Mouse (Mus musculus) lung, embryonic 14.5 days (tissue): ENCODE measurements around the gene Ifi203. TPM values are rescaled to one million over a fixed set of nuclear protein-coding genes. Genes with fewer than 3 reads are reported as not detected.
"Not testable (repeated sequence)": the region's sequence is repeated elsewhere in the genome, so short reads cannot be mapped to it uniquely, and the experiment has no call there.

Source experiments
- ATAC-seq: fragments of 200-750 bp; cut with Nextera tagmentation; 2 replicates; pipeline ENCODE4 v1.8.0; 2017; ENCODE audit warnings: mild to moderate bottlenecking, moderate TSS enrichment, moderate library complexity; ENCODE audit not compliant: insufficient read depth
- DNase-seq: peaks from one replicate; pipeline ENCODE4 v3.0.0-alpha.2; 2015
- H3K27ac ChIP-seq: fragments of 300-500 bp; sonication (generic); 2 replicates; pipeline ENCODE4 v1.5.1; 2014; ENCODE audit warnings: low read depth, mild to moderate bottlenecking, moderate library complexity
- H3K27me3 ChIP-seq: fragments of 300-500 bp; sonication (generic); 2 replicates; pipeline ENCODE4 v1.6.1; 2014; ENCODE audit warnings: low read length, control low read depth; ENCODE audit not compliant: insufficient read depth
- H3K36me3 ChIP-seq: fragments of 300-500 bp; sonication (generic); 2 replicates; pipeline ENCODE4 v1.6.1; 2014; ENCODE audit warnings: control low read depth; ENCODE audit not compliant: insufficient read depth
- H3K4me1 ChIP-seq: fragments of 300-500 bp; sonication (generic); 2 replicates; pipeline ENCODE4 v1.6.1; 2014; ENCODE audit warnings: antibody characterized with exemption, control low read depth; ENCODE audit not compliant: insufficient read depth
- H3K4me2 ChIP-seq: fragments of 300-500 bp; sonication (generic); 2 replicates; pipeline ENCODE4 v1.6.1; 2014; ENCODE audit warnings: mild to moderate bottlenecking
- H3K4me3 ChIP-seq: fragments of 300-500 bp; sonication (generic); 2 replicates; pipeline ENCODE4 v1.5.1; 2014; ENCODE audit warnings: low read depth, low read length
- H3K9ac ChIP-seq: fragments of 300-500 bp; sonication (generic); 2 replicates; pipeline ENCODE4 v1.6.1; 2014
- H3K9me3 ChIP-seq: fragments of 300-500 bp; sonication (generic); 2 replicates; pipeline ENCODE4 v1.6.1; 2016; ENCODE audit warnings: low read depth, low read length, control low read depth
- CTCF ChIP-seq: IDR thresholded peaks from 2 replicates; pipeline ENCODE4 v1.5.1; 2016; ENCODE audit warnings: antibody characterized with exemption, low read depth
- WGBS: fragments of 180-500 bp; shearing (Covaris S2); extraction: QIAGEN DNeasy Blood & Tissue Kit; methylation state at CpG from one replicate; pipeline ENCODE4 v1.1.7; 2014; 5-methylcytosine and 5-hydroxymethylcytosine counted together
- polyA plus RNA-seq: library from polyadenylated mRNA; unstranded; fragments of >200 nt; fragmentation: Nextera tagmentation; extraction: Ambion mirVana; gene quantifications from 2 replicates; pipeline ENCODE4 v1.2.1, GENCODE M21; 2014

Gene Ifi203
- polyA plus RNA-seq, 1 experiment from 2014 or later, result 0.83 TPM

DNA sequence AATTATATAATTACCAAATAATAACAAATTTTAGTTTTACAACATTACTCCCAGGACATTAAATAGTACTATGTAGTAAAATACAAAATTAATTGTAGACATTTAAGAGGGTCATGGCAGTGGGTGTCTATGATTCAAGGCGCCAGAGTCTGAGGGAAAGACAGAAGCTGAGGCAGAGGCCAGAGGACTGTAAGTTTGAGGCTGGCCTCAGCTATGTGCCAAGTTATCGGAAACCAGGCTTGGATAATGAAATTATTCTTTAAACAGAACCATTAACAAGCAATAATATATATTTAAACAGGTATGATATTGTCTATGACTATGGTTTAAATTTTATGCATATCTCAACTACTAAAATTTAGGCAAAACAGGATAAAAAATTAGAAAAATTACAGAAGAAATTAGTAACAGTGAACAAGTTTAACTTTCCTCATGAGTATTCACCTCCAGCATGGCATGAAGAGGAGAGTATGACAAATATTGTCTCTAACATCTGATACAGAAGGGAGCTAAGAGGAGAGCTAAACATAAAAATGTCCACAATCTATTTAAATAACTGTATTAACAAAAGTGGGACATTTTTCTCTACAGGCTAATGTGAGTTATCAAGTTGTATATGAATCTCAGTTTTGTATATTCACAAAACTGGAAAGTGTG is 30.5 kb downstream of the Ifi203 start:
- WGBS, result 73% methylated on average over 2 of the region's 2 CpGs

DNA sequence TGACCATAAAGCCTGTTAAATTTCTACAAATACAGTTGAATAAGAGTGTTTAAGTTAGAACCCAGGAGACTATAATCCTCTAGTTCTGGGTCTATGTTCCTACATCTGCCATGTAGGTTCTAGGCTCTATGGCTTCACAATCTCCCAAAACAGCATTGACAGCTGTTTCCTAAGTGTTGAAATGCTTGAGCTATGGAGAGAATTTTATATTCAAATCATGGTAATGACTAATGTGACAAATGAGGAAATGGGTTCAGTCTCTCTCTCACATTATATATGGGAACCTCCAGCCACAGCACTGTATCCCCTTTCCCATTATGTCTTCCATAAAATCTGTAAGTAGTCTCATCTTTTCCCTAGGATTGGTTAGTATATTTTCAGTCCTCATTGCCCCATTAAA is 34.1 kb downstream of the Ifi203 start:
- H3K4me2 ChIP-seq, H3K4me1 ChIP-seq, H3K9me3 ChIP-seq, H3K36me3 ChIP-seq, H3K27ac ChIP-seq, H3K9ac ChIP-seq, H3K4me3 ChIP-seq, H3K27me3 ChIP-seq, DNase-seq, ATAC-seq: not testable (repeated sequence)

More for the DNA sequence above, 30.5 kb downstream of the Ifi203 start:
- no peak overlapping the region for H3K4me2 ChIP-seq
- H3K9me3 ChIP-seq, result no peaks in the 10 kb centered on the region
- no peaks in the 10 kb centered on the region for H3K27me3 ChIP-seq
- no peak overlapping the region for H3K27ac ChIP-seq
- ATAC-seq (no peak), DNase-seq (no peak)
- no peaks in the 10 kb centered on the region for H3K36me3 ChIP-seq
- no peak overlapping the region for H3K9ac ChIP-seq
- TF ChIP-seq CTCF, result no peak
- no peaks in the 10 kb centered on the region for H3K4me1 ChIP-seq
- no peak overlapping the region for H3K4me3 ChIP-seq

DNA sequence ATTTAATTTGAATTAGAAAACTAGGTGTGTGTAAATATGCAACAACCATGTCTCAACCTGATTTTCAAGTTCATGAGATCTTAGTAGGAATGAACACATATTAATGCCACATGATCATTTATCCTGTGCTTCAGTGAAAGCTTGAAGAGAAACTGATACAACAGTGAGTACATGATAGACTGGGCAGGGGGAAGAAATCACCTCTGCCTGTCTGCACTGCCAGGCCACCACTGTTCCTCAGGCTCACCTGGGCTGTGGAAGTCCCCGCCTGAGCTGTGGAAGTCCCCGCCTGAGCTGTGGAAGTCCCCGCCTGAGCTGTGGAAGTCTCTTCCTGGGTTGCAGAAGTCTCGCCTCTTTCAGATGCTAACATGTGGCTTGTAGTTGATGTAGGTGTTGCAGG is 36.6 kb downstream of the Ifi203 start:
- H3K27me3 ChIP-seq, H3K36me3 ChIP-seq, DNase-seq, H3K4me1 ChIP-seq, H3K27ac ChIP-seq, H3K4me3 ChIP-seq, H3K4me2 ChIP-seq, H3K9me3 ChIP-seq, ATAC-seq, H3K9ac ChIP-seq: not testable (repeated sequence)
- 90% methylated on average over 3 of the region's 4 CpGs for WGBS

DNA sequence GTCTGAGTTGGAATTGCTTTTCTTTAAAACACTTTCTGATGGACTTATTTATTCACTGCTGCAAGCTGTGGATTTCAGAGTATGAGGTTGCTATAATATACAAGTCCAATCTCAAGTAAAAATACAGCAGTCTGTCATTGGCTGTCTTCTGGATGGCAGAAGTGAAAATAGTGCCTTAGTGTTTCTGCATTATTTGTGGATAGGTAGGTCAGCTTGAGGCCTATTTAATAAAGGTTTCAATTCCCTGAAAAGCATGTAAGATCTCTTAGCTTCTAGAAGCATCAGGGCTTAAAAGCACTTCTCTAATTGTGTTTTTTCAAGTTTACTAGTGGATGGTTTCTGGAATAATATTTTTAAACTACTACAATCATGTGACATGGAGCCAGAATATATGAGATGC is 52.7 kb downstream of the Ifi203 start:
- H3K4me3 ChIP-seq, ATAC-seq, H3K27me3 ChIP-seq, H3K4me1 ChIP-seq, H3K4me2 ChIP-seq, H3K36me3 ChIP-seq, H3K27ac ChIP-seq, H3K9me3 ChIP-seq, H3K9ac ChIP-seq, DNase-seq: not testable (repeated sequence)

DNA sequence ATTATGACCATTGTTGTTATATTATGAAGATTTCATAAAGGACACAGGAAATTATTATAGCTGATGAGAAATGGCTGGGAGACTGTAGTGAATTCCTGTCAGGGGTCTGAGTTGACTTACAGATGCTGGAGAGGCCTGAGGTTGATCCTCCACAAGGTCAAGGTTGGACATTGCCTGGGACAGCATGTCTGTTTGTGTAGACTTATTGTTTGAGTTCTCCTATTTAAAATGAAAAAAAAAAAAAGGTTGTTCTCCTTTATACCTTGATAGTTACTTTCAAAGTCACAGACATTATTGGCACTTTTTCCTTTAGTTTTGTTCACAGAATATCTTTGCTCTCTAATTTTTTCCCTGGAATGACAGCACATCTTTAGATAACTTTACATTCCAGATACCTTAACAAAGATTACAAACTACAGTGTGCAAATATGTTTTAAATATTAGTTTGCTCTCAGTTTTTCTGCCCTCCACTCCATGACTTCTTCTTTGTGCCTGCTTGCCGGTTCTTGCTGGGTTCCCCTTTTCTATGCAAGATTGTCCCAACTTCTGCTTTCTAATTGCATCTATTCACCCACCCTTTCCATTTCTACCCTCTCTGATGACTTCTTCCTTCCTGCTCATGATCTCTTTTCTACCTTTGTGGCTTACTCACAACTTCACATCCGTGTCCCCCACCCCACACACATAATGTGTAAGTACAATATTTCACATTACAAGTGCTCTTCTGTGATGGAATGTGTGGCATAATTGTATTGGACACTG is 55.3 kb downstream of the Ifi203 start:
- not testable (repeated sequence) for H3K4me3 ChIP-seq, H3K4me2 ChIP-seq, H3K27me3 ChIP-seq, H3K9ac ChIP-seq, ATAC-seq, H3K9me3 ChIP-seq, H3K36me3 ChIP-seq, DNase-seq, H3K4me1 ChIP-seq, H3K27ac ChIP-seq
- 86% methylated on average over 1 of the region's 2 CpGs for WGBS

DNA sequence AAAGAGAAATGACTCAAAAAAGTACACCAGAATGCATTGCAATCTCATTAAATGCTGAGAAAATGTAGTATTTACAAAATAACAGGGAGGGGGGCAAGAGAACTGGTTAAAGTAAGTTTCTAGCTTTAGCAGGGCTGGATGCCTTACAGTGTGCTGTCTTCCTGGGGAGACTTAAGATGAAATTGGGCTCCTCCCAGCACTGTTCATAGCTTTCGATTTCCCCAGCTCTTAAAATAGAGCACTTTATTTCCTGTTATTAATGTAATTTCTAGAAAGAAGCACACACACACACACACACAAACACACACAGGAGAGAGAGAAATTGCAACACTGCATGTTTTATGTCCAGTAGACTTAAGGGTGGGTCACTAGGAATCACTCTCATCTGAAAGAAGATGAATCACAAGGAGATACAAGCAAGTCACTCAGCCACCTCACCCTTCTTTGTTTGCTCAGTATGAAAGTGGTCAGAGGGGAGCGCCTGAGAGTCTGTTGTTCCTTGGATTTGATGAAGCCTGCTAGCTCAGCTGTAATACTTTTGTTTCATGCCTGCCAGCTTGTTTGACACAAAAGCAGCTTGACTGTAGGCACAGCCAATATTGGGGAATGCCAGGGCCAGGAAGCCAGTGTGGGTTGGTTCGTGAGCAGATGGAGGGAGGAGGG is 62.3 kb downstream of the Ifi203 start:
- H3K4me2 ChIP-seq, H3K27ac ChIP-seq, ATAC-seq, H3K9ac ChIP-seq, DNase-seq, H3K27me3 ChIP-seq, H3K4me1 ChIP-seq, H3K36me3 ChIP-seq, H3K4me3 ChIP-seq, H3K9me3 ChIP-seq: not testable (repeated sequence)
- WGBS, result 57% methylated on average over 3 of the region's 3 CpGs

DNA sequence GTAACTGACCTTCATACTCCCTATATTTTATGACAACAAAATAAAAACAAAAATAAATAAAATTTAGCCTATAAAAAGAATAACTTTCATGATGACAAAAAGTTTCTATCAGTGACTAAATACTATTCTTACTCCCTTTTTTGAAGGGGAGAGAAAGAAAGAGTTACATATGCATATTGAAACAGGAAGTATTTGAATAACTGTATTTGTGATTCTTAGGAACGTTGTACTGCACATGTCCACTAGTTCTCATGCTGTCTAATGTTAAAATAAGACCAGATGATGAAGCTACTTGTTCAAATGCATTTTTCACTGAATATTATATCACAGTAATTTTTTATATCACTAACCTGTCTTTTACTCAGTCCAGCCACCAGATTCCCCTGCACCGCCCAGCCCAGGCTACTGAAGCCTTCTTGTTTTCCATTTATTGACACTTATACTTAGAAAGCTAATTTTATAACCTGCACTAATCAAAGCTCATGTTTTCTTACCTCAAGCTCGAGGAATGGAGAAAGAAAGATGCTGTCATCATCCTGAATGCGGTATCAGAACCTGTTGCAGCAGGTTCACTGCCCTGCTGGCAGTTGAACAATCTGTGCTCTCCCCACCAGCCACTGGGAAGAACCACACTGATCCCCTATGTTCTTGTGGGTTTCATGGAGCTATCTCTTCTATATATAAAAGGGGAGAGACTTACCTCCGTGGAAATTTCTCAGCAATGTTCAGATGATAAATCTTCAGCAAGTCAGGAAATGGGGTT is 63.1 kb downstream of the Ifi203 start:
- not testable (repeated sequence) for H3K27me3 ChIP-seq, ATAC-seq
- WGBS, result 62% methylated on average over 5 of the region's 5 CpGs

DNA sequence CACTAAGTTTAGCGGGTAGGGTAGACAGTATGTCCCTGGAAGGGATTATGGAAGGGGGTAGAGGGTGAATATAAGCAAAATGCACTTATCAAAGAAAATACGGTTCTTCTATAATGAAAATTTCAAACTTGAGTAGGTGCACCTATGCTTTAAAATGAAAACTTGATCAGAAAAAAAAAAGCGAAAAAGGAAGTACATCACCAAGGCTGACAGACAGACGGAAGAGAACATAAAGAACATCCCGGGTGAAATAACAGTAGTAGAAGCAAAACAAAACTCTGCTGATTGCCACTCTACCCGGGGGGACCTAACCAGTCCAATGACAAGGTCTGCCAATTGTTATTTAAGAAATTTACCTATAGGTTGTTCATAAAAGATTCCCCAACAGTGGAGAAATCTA is 64.2 kb downstream of the Ifi203 start:
- WGBS, result 85% methylated on average over 6 of the region's 6 CpGs
- not testable (repeated sequence) for H3K27ac ChIP-seq, DNase-seq, H3K4me3 ChIP-seq, H3K36me3 ChIP-seq, H3K4me1 ChIP-seq, H3K27me3 ChIP-seq, H3K4me2 ChIP-seq, H3K9me3 ChIP-seq, ATAC-seq, H3K9ac ChIP-seq

More for the DNA sequence above, 63.1 kb downstream of the Ifi203 start:
- not testable (repeated sequence) for H3K4me3 ChIP-seq, DNase-seq, H3K36me3 ChIP-seq, H3K4me2 ChIP-seq, H3K27ac ChIP-seq, H3K4me1 ChIP-seq, H3K9me3 ChIP-seq, H3K9ac ChIP-seq

DNA sequence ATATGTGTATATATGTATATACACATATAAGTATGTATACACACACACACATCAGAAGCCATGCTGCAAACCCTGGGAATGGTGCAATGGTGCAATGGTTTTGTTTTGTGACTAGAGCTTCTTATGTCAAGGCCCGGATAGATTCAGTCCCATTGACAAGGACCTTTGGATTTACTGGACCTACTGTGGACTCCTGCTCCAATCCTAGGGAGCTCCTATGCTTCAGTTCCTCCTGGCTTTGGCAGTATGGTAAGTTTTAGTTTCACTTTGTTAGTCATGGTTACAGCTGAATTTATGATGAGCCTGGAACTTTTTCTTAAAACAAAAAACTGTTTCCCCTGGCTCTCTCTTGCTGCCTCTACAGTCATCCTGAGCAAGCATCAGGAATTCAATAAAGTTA is 65.3 kb downstream of the Ifi203 start:
- H3K4me2 ChIP-seq, H3K27ac ChIP-seq, H3K4me1 ChIP-seq, H3K9ac ChIP-seq, H3K27me3 ChIP-seq, H3K9me3 ChIP-seq, DNase-seq, H3K4me3 ChIP-seq, H3K36me3 ChIP-seq, ATAC-seq: not testable (repeated sequence)
- WGBS, result 83% methylated on average over 1 of the region's 1 CpGs
